Mouse (Mus musculus): ENCODE measurements around the gene Nrxn1. TPM values are rescaled to one million over a fixed set of nuclear protein-coding genes. Genes with fewer than 3 reads are reported as not detected.

The Nrxn1 gene
- total RNA-seq, 2 experiments from 2014 or later = 615 to 617 TPM

GRCm38 (mm10) chr17:90704773-90705172 lies 388.1 kb downstream of the Nrxn1 start:
- H3K4me3 ChIP-seq = no peak overlapping the region
- intact Hi-C loops (cut with DNase I) = no loop called here
- peak overlapping the region; percentile 67; the same call in 1 of the 2 replicates for H3K27ac ChIP-seq
- DNase-seq (ENCODE audit: extremely low spot score in 1 of 2, low spot score in 2 of 2) = peak in 1 of 2 experiments; percentile 22
- no peak for TF ChIP-seq CTCF (IDR thresholded peaks at IDR 0.05)

GRCm38 (mm10) chr17:90702626-90703025 lies 390.2 kb downstream of the Nrxn1 start:
- no peak for TF ChIP-seq CTCF (IDR thresholded peaks at IDR 0.05)
- no peak for DNase-seq (ENCODE audit: extremely low spot score in 1 of 2, low spot score in 2 of 2)
- intact Hi-C loops (cut with DNase I) = no loop called here
- Histone ChIP-seq H3K4me3 (no peak overlapping the region), H3K27ac (no peak overlapping the region)

GRCm38 (mm10) chr17:90696071-90696800 lies 396.6 kb downstream of the Nrxn1 start:
- no peak for DNase-seq (ENCODE audit: extremely low spot score in 1 of 2, low spot score in 2 of 2)
- Histone ChIP-seq H3K27ac (peak overlapping the region; percentile 69), H3K4me3 (no peak overlapping the region)
- no peak for TF ChIP-seq CTCF (IDR thresholded peaks at IDR 0.05)
- intact Hi-C loops (cut with DNase I) = no loop called here

- TF ChIP-seq CTCF (IDR thresholded peaks at IDR 0.05) = no peak
- Histone ChIP-seq H3K27ac (peak overlapping the region; percentile 69; the same call in 1 of the 2 replicates), H3K4me3 (no peak overlapping the region)
- intact Hi-C loops (cut with DNase I) = no loop called here
- no peak for DNase-seq (ENCODE audit: extremely low spot score in 1 of 2, low spot score in 2 of 2)
Observed at GRCm38 (mm10) chr17:90695086-90695584, 397.7 kb downstream of the Nrxn1 start.

GRCm38 (mm10) chr17:90684172-90684571 lies 408.7 kb downstream of the Nrxn1 start:
- no peak overlapping the region for H3K27ac ChIP-seq
- no peak for TF ChIP-seq CTCF (IDR thresholded peaks at IDR 0.05)
- intact Hi-C loops (cut with DNase I) = no loop called here
- DNase-seq (ENCODE audit: extremely low spot score in 1 of 2, low spot score in 2 of 2) = no peak
- H3K4me3 ChIP-seq = no peak overlapping the region

GRCm38 (mm10) chr17:90681019-90681418 lies 411.9 kb downstream of the Nrxn1 start:
- Histone ChIP-seq H3K27ac (no peak overlapping the region), H3K4me3 (no peak overlapping the region)
- intact Hi-C loops (cut with DNase I) = no loop called here
- no peak for DNase-seq (ENCODE audit: extremely low spot score in 1 of 2, low spot score in 2 of 2)
- TF ChIP-seq CTCF (IDR thresholded peaks at IDR 0.05) = no peak

DNA sequence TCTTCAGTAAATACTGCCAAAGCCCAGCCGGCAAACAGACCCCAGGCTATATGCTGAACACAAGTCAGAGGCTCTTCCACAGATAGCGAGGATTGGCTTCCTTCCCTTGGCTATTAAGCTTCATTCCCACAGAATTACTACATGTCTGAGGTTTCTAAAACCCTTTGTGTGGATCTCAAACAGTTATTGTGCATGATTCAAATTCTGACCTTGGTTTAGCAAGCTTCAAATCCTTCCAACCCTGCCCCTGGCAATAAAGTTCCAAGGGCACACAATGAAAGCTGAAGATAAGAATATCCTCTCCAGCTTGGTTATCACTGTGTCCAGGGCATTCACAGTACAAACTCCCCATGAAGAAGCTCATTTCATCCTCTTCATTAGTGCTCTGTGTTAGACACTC lies 416.2 kb downstream of the Nrxn1 start:
- intact Hi-C loops (cut with DNase I) = no loop called here
- no peak overlapping the region for H3K27ac ChIP-seq
- no peak overlapping the region for H3K4me3 ChIP-seq
- no peak for DNase-seq (ENCODE audit: extremely low spot score in 1 of 2, low spot score in 2 of 2)
- TF ChIP-seq CTCF (IDR thresholded peaks at IDR 0.05) = no peak

DNA sequence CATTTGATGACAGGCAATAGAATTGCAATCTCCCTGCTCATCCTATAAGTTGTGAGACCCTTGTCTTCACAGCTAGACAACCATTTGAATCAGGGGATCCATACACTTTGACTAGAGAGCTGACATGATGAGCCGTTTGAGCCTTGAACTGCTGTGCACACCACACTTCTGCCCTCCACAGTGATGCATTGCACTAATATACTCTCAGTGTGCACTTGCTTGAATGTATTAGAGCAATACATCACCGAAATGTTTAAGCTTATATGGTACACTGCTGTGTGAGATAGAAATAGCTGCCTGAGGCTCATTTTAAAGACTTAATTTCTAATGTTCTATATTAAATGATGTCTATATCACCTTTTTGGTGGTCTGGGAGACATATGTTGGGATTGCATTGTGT lies 430.6 kb downstream of the Nrxn1 start:
- DNase-seq (ENCODE audit: extremely low spot score in 1 of 2, low spot score in 2 of 2) = no peak
- TF ChIP-seq CTCF (IDR thresholded peaks at IDR 0.05) = no peak
- no peak overlapping the region for H3K27ac ChIP-seq
- intact Hi-C loops (cut with DNase I) = no loop called here
- H3K4me3 ChIP-seq = no peak overlapping the region

GRCm38 (mm10) chr17:90654506-90654905 lies 438.4 kb downstream of the Nrxn1 start:
- no peak for TF ChIP-seq CTCF (IDR thresholded peaks at IDR 0.05)
- Histone ChIP-seq H3K4me3 (no peak overlapping the region), H3K27ac (no peak overlapping the region)
- intact Hi-C loops (cut with DNase I) = no loop called here
- DNase-seq (ENCODE audit: extremely low spot score in 1 of 2, low spot score in 2 of 2) = no peak

DNA sequence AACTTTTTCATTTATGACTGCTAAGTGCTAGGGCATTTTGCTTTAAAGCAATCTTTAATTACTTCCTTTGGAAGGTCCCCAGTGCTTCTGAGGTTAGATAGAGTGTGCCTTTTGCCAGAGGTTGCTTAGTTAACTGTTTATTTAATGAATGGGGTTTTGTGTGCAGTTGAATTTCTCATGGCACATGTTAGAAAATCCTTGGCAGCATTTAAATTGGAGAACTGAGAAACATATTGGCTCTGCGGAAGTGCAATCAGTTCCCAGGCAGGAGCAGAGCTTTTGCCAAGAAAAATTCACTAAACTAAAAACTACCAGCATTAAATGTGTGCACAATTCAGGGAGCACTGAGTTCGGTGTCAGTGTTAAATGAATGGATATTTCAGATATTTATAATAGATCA lies 439.5 kb downstream of the Nrxn1 start:
- no peak for DNase-seq (ENCODE audit: extremely low spot score in 1 of 2, low spot score in 2 of 2)
- H3K4me3 ChIP-seq = no peak overlapping the region
- TF ChIP-seq CTCF (IDR thresholded peaks at IDR 0.05) = no peak
- intact Hi-C loops (cut with DNase I) = no loop called here
- H3K27ac ChIP-seq = no peak overlapping the region

DNA sequence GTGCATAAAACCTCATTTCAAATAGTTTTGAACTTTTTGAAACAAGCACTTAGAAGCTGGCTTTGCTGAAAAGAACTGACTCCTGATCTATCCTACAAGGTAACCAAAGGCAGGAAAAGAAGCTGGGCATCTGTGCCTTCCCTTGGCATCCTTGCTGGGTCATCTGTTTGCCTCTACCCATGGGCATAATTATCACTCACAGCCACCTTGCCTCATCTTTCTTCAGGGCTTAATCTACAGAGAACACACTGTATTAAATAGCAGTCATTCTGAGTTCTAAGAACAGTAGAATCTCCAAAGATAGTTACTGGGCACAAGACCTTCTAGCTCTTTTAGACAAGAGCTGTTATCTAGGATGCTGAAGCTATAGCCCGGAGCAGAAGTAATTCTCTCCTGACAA lies 442.6 kb downstream of the Nrxn1 start:
- DNase-seq (ENCODE audit: extremely low spot score in 1 of 2, low spot score in 2 of 2) = no peak
- Histone ChIP-seq H3K4me3 (no peak overlapping the region), H3K27ac (no peak overlapping the region)
- TF ChIP-seq CTCF (IDR thresholded peaks at IDR 0.05) = no peak
- intact Hi-C loops (cut with DNase I) = no loop called here

- no peak for DNase-seq (ENCODE audit: extremely low spot score in 1 of 2, low spot score in 2 of 2)
- intact Hi-C loops (cut with DNase I) = no loop called here
- no peak for TF ChIP-seq CTCF (IDR thresholded peaks at IDR 0.05)
- Histone ChIP-seq H3K4me3 (no peak overlapping the region), H3K27ac (no peak overlapping the region)
Observed at GRCm38 (mm10) chr17:90638970-90639524, 453.8 kb downstream of the Nrxn1 start.
